Mouse (Mus musculus): ENCODE results near the gene Marveld1. TPM values are rescaled to one million over a fixed set of nuclear protein-coding genes. Genes with fewer than 3 reads are reported as not detected.
A peak's percentile ranks its signal among the peaks of the same experiment; 100 is the strongest.

Gene Marveld1
- total RNA-seq, 1 experiment from 2014 or later, result 16.1 TPM

DNA sequence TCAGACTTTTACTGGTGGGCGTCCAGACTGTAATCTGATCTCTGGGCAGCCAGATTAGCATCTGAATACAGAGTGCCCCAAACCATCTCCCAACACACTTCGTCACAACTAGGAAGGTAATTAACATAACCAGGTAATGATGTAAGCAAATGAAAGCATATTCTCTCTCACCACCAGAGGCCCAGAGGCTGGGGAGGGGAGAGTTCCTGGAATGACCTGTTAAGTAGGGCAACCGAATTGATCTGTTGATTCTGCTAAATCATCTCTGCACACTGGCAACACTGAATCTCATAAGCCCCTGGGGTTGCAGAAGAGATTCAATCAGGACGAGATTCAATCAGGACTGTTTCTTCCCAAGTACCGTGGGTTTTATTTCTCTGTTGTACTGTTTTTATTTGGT, 11.1 kb upstream of the Marveld1 start:
- no peak for ATAC-seq (replicated peaks in 1 of 2; ENCODE audit: insufficient read depth in 1 of 2, low FRiP score in 2 of 2, low TSS enrichment in 1 of 2, low read depth in 1 of 2, poor library complexity in 2 of 2, severe bottlenecking in 2 of 2)

DNA sequence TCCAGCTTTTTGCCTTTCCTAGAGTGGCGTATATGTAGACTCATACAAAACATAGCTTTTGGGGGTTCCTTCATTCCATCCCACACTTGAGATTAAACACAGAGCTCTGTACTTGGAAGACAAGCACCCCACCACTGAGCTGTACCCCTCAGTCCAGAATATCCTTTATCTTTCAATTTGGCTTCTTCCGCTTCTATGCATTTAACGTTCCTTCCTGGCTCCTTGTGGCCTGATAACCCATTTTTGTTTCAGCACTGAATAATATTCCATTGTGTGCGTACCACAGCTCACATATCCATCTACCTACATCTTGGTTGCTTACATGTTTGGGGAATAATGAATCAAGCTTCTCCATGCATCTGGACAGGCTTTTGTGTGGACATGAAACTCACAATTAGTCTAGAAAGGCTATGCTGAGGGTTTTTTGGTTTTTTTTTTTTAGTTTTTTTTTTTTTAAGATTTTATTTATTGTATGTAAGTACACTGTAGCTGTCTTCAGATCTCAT, 10.0 kb upstream of the Marveld1 start:
- no peak for ATAC-seq (replicated peaks in 1 of 2; ENCODE audit: insufficient read depth in 1 of 2, low FRiP score in 2 of 2, low TSS enrichment in 1 of 2, low read depth in 1 of 2, poor library complexity in 2 of 2, severe bottlenecking in 2 of 2)

GRCm38 (mm10) chr19:42138517-42139285, 8.5 kb upstream of the Marveld1 start:
- ATAC-seq (replicated peaks in 1 of 2; ENCODE audit: insufficient read depth in 1 of 2, low FRiP score in 2 of 2, low TSS enrichment in 1 of 2, low read depth in 1 of 2, poor library complexity in 2 of 2, severe bottlenecking in 2 of 2), result no peak

GRCm38 (mm10) chr19:42139724-42140517, 7.3 kb upstream of the Marveld1 start:
- ATAC-seq (replicated peaks in 1 of 2; ENCODE audit: insufficient read depth in 1 of 2, low FRiP score in 2 of 2, low TSS enrichment in 1 of 2, low read depth in 1 of 2, poor library complexity in 2 of 2, severe bottlenecking in 2 of 2), result no peak

DNA sequence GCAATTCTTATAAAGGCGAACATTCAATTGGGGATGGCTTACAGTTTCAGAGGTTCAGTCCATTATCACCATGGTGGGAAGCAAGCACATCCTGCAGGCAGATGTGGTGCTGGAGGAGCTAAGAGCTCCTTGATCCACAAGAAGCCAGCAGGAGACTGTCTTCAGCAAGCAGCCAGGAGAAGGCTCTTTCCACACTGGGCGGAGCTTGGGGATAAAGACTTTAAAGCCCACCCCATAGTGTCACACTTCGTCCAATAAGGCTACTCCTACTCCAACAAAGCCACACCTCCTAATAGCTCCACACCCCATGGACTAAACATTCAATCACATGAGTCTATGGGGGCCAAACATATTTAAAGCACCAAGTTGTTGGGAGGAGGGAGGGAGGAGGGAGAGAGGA, 5.2 kb upstream of the Marveld1 start:
- no peak for ATAC-seq (replicated peaks in 1 of 2; ENCODE audit: insufficient read depth in 1 of 2, low FRiP score in 2 of 2, low TSS enrichment in 1 of 2, low read depth in 1 of 2, poor library complexity in 2 of 2, severe bottlenecking in 2 of 2)

DNA sequence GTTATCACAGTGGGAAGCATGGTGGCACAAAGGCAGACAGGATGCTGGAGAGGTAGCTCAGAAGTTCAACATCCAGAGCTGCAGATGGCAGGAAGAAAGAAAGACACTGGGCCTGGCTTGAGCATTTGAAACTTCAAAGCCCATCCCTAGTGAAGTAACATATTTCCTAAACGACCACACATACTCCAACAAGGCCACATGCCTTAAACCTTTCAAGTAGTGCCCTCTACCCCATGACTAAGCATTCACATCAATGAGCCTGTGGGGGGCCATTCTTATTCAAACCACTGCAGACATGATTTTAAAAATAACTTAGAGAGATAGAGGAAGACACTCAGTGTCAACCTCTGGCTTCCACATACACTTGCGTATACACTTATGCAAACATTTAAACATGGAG, 4.4 kb upstream of the Marveld1 start:
- ATAC-seq (replicated peaks in 1 of 2; ENCODE audit: insufficient read depth in 1 of 2, low FRiP score in 2 of 2, low TSS enrichment in 1 of 2, low read depth in 1 of 2, poor library complexity in 2 of 2, severe bottlenecking in 2 of 2), result no peak

DNA sequence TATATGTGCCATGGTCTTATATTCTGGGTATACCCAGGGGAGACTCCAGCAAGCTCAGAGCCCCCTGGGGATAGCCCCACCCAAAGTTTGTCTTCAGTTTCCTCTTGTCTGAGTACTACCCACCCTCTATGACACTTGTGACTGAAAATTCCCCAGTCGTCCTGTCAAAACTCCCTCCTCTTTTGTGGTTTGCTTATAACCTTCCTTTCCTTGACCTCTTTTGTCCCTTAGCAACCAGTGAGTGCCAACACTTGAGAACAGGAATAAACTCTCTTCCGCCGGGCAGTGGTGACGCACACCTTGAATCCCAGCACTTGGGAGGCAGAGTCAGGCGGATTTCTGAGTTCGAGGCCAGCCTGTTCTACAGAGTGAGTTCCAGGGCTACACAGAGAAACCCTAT, 3.1 kb upstream of the Marveld1 start:
- ATAC-seq (replicated peaks in 1 of 2; ENCODE audit: insufficient read depth in 1 of 2, low FRiP score in 2 of 2, low TSS enrichment in 1 of 2, low read depth in 1 of 2, poor library complexity in 2 of 2, severe bottlenecking in 2 of 2), result no peak

DNA sequence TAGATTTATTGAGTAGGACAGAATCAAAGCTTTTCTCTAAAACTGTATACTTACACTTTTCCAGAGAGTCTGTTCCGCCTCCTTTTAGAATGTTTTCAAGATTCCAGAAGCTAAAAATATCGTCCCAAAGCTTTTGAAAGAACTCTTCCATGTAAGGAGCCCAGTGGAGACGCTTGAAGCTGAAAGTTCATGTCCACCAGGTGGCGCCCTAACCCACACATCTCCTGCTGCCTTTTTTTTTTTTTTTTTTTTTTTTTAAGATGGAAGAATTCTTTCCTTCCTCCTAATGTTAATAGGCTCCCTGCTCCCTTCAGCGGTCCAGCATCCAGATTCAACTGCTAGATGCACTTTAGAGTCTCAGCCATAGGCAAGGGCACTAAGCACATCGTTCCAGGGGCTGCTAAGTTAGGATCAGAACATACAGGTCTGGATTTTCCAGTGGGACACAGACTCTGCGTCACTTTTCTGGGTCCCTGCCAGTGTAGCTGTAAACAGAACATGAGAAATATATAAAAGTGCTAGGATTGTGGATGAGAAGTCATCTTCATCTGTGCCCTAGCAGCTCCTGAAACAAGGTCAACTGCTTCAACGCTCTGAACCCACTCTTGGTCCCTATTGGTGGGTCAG, 2.5 kb upstream of the Marveld1 start:
- no peak for ATAC-seq (replicated peaks in 1 of 2; ENCODE audit: insufficient read depth in 1 of 2, low FRiP score in 2 of 2, low TSS enrichment in 1 of 2, low read depth in 1 of 2, poor library complexity in 2 of 2, severe bottlenecking in 2 of 2)

DNA sequence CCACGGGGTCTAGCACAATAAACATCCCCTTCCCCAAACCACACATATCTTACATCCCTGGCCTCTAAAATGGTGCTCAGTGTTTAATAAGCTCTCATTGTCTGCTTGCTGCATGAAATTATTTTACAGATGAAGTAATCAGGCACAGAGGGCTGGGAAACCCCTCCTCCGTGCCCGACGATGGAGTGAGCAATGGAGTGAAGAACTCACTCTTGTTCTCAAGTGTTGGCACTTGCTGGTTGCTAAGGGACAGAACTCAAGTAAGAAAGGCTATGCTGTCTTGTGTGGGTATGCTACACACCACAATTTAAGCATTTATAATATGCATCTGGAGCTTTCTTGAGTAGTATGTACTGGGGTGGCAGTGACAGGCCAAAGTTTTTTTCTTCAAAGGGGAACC, 2.0 kb upstream of the Marveld1 start:
- ATAC-seq (replicated peaks in 1 of 2; ENCODE audit: insufficient read depth in 1 of 2, low FRiP score in 2 of 2, low TSS enrichment in 1 of 2, low read depth in 1 of 2, poor library complexity in 2 of 2, severe bottlenecking in 2 of 2), result no peak

GRCm38 (mm10) chr19:42145731-42146130, 1.5 kb upstream of the Marveld1 start:
- no peak for ATAC-seq (replicated peaks in 1 of 2; ENCODE audit: insufficient read depth in 1 of 2, low FRiP score in 2 of 2, low TSS enrichment in 1 of 2, low read depth in 1 of 2, poor library complexity in 2 of 2, severe bottlenecking in 2 of 2)

DNA sequence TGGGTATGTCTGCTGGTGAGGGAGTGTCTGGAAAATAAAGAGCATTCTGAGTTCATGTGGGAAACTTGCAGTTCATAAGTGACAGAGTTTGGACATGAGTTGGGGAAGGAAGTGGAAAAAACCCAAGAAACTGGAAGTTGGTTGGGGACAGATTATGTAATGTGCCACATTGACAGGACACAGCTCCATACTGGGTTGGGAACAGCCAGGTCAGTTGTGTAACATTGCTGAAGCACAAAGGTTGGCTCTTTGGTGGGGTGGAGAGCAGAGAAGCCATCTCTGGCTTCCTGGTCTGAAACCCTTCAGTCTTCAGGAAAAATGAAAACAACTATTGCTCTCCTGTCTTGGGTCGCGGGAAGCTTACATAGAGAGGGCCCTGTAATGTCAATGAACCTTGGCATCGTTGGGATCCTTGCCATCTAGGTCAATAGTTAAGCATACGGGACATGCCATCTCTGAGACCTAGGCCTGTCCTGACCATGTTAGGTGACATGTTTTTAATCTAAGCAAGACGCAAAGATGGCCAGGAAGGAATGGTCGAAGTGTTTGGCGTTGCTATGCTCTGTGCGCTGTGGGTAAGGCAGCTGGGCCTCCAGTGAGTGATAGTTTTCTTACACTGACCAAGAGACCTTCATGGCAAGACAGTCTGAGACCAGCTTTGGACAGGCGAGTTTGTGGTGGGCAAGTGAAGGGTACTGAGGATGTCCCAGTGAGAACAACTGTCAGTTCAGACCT, 757 bp upstream of the Marveld1 start:
- ATAC-seq (replicated peaks in 1 of 2; ENCODE audit: insufficient read depth in 1 of 2, low FRiP score in 2 of 2, low TSS enrichment in 1 of 2, low read depth in 1 of 2, poor library complexity in 2 of 2, severe bottlenecking in 2 of 2), result no peak

DNA sequence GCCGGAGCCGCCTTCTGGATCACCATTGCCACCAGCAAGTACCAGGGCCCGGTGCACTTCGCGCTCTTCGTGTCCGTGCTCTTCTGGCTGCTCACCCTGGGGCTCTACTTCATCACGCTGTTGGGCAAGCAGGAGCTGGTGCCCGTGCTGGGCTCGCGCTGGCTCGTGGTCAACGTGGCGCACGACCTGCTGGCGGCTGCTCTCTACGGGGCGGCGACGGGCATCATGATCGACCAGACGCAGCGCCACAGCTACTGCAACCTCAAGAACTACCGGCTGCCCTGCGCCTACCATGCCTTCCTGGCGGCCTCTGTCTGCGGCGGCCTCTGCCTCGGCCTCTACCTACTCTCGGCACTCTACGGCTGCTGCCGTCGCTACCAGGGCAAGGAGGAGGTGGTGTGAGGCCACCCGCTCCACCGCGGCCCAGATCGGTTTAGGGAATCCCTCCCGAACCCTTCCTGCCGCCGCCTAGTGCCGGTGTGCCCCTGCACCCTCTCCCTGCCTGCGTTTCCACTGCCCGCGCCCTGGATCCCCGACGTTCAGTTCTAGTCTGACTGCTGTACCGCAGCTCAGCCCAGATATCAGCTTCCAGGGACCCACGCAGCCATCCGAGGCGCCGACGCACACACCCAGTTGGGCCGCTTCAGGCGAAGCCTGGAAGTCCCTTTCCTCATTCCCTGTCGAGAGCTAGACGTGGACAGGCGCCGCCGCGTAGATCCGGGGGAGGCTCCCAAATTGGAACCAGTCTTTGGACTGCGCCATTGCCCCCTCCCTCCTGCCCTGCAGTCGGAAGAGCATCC, 769 bp downstream of the Marveld1 start:
- peak in 1 of 2 experiments; percentile 31; a peak in 2 of 4 replicates for ATAC-seq (replicated peaks in 1 of 2; ENCODE audit: insufficient read depth in 1 of 2, low FRiP score in 2 of 2, low TSS enrichment in 1 of 2, low read depth in 1 of 2, poor library complexity in 2 of 2, severe bottlenecking in 2 of 2)

GRCm38 (mm10) chr19:42148569-42148860, 1.3 kb downstream of the Marveld1 start:
- no peak for ATAC-seq (replicated peaks in 1 of 2; ENCODE audit: insufficient read depth in 1 of 2, low FRiP score in 2 of 2, low TSS enrichment in 1 of 2, low read depth in 1 of 2, poor library complexity in 2 of 2, severe bottlenecking in 2 of 2)

- peak; percentile 53 to 58; a peak in 3 of 4 replicates for ATAC-seq (replicated peaks in 1 of 2; ENCODE audit: insufficient read depth in 1 of 2, low FRiP score in 2 of 2, low TSS enrichment in 1 of 2, low read depth in 1 of 2, poor library complexity in 2 of 2, severe bottlenecking in 2 of 2)
Measured at GRCm38 (mm10) chr19:42151990-42152389, 4.8 kb downstream of the Marveld1 start.

DNA sequence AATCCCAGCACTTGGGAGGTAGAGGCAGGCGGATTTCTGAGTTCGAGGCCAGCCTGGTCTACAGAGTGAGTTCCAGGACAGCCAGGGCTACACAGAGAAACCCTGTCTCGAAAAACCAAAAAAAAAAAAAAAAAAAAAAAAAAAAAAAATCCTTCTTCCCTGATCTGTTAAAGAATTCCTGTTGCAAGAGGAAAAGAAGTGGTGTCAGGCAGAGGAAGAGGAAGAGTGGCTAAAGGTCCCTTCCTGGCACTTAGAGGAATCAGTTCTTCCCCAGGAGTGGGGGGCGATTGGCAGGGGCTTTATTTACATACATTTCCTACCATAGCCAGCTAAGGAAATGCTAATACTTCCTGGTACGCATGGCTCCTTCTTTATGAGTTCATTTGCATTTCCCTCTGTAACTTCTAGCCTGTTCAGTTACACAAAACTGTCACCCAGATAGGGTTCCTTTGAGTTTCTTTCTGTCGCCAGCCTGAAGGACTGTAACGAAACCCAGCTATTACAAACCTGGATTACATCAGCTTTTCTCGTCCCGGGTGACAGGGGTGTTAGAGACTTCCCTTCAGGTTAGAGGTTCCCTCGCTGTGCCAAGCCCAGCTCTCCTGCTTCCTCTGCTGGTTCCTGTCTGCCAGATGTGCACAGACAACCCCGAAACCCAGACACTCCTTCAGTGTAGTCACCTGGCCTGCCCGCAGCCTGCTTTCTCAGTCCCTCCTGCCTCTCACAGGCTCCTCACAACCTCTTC, 10.5 kb downstream of the Marveld1 start:
- peak; percentile 76 to 95 for ATAC-seq (replicated peaks in 1 of 2; ENCODE audit: insufficient read depth in 1 of 2, low FRiP score in 2 of 2, low TSS enrichment in 1 of 2, low read depth in 1 of 2, poor library complexity in 2 of 2, severe bottlenecking in 2 of 2)
